Mouse (Mus musculus) heart, adult 11 months (tissue): ENCODE measurements around the gene Pipox.

Experiments
- DNase-seq: peaks from one replicate; pipeline ENCODE4 v3.0.0; 2022

The Pipox gene

DNA sequence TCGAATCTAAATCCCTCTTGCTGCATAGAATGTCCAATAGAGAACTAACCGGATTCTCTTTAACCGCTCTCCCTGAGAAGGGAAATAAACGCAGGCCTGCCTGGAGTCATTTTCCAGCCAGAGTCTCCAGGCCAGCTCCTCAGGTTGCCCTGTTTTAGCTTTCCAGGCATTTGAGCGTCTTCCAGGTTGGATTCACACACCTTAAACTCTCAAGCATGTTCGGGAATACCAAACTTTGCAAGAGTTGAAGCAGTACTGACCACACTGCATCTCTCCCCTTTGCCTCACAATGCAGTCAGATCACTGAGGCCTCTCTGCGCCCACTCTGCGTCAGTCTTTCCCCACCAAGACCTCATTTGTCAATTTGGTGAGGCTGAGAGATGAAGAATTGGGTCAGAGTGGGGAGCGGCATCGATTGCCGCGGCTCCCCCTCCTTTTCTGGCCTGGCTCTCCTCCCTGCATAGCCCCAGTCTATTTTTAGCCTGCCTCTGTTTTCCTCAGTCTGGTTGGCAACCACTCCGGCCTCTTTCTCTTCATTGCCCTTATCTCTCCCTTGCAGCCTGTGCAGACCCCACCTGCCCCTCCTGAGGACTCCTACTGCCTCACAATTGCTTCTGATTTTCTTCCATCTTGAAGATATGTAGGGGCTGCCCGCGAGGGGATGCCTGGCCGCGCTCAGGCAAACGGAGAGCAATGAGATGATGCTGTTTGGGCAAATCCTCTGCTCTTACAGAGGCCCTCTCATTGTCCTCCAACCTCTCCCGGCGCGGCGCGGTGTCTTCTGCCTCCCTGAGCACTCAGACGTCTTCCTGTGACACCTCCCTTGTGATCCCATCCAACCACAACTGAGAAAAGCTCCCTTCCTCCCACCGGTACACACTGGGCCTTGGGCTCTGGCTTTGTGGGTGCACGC is 17.8 kb downstream of the Pipox start:
- DNase-seq: peak; percentile 84

DNA sequence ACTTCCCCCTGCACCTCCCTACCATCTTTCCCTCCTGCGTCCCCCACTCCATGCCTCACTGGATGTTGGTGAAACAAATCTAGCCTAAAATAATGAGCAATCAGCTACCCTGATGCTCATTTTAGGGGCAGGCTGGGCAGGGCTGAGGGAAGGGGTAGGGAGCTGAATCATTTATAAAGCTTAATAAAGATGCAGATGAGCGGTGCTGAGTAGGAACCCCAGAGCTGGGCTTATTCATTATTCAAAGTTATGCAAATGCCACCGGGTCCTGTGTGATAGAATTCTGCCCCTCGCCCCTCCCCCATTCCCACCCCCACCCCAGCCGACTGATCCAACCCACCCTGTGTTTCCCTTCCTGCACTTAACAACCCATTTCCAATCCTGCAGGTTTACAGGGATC is 18.6 kb downstream of the Pipox start:
- DNase-seq: peak; percentile 75

DNA sequence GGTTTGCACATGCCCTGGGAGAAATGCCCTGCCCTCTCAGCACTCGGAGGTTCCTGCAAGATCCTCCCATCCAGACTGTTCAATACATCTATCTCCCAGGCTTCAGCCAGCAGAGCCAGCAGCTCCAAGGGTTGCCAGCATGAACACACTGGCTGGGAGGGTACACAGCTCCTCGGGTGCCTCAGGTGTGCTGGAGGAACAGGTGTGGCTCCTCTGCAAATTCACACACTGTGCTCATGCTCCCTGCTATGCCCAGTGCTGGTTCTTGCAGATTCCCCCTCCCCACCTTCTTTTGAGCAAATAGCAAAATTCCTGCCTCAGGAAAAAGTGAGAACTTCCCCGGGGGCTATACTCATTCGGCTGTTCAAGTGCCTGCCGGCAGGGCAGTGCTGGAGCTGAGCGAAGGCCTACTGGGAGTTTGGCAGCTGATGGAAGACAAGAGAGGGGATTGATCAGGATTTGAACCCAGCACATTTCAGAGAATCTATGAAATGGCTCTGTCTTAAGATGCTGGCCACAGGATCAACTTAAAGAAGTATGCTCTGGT is 19.1 kb downstream of the Pipox start:
- DNase-seq: no peak

DNA sequence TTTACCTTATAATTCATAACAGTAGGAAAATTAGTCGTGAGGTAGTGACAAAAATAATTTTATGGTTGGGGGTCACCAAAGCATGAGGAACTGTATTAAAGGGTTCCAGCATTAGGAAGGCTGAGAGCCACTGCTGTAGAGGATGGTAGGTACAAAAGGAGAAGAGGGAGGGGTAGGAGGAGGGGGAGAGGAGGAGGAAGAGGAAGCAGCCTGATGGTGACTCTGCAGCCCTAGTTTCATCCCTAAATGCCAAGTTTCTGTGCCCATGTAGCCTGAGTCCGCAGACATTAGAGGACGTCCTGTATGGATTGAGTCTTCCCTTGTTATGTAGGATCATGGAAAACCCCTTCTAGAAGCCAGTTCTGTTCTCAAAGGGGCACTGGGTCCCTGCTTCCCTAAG is 20.8 kb downstream of the Pipox start:
- no peak for DNase-seq

DNA sequence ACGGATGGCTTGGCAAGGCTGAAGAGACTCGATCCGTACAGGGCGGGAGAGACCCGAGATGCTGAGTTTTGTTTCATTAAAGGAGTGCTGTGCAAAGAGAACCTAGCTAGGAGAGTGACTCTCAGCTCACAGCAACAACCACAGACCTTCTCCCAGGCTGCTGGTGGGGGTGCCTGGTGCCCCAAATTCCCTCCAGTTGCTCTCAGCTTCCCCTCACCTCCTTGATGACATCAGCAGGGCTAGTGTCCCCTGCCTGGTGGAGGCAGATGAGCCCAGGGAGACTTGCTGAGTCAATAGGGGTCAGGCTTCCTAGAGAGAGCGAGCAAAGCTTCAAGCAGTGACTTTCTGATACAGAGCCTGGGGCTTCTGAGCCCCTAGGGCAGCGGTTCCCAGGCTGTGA is 21.2 kb downstream of the Pipox start:
- peak; percentile 86 for DNase-seq

DNA sequence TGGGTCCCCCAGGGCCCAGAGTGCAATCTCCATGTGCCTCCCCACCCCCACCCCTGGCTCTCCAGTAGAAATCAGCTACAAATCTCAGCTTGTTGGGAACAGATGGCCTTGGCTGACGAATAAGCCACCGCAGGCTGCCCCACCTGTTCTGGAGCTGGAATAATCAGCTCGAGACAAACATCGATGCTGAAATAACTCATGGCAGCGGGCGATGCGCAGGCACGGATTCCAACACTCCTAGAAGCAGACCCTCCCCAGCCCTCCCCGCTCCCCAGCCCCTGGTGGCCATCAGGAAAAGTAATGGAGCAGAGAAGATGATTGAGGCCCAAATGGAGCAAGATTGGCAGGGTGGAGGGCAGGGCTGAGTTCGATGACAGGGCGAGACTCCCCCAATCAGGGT is 21.7 kb downstream of the Pipox start:
- DNase-seq: peak; percentile 86

DNA sequence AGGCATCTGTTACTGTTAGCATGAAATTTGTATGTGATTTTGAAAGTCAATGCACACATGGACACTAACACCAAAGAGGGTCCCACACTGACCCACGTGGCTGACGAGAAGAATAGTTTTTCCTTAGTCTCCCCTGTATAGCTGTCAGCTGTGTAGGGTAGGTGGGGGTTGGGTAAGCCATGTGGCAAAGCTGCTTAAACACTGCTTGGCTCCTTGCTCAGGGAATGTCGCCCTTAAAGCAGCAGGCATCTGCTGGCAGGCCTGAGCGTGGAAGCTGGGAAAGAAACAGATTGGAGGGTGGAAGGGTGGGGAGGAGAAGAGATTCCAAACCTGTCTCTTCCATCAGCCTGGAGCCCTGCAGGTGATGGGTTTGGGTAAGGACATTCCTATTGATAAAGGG is 22.5 kb downstream of the Pipox start:
- DNase-seq: peak; percentile 86

DNA sequence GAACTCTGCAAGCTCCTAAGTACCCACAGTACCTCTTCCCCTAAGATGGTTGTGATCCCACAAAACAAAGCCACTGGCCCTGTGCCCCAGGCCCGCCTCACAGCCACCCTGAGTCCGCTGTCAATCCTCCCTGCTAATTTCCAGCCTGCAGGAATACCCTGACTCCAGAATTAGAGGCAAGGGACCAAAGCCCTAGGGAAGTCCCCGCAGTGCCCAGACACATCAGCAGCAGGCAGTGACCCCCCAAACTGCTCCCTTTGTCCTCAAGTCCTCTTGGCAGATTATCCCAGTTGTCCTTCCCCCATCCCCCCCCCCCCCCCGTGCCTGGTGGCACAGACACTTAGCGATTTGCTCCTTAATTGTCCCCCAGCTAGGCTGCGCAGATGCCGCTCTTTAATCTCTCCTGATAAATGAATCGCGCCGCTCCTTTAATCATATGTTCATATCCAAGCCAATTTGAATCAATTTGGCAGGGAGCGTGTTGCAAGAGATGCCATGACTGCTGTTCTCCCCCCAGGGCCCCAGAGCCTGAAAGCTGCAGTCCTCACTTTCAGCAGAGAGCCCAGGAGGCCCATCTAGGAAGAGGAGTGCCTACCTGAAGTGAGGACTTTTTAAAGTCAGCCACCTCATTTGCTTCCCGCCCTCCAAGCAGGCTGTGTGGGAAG is 26.3 kb downstream of the Pipox start:
- DNase-seq: peak; percentile 89

DNA sequence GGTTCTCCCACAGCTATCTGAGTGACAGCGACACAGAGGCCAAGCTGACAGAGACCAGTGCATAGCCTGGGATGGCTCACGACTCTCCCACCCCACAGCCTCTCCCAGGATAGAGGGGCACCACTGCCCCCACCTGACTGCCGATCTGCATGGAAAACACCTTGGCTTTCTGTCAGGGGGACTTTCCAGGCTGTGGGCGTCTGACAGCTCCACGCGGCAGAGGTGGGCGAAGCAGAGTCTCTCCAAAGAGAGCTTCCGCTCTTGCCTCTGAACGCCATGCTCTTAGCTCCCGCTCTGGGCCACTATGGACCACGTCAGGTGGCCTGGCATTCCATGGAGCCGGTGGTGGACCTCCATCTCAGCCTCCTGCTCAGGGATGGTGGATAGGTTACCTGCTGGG is 29.1 kb downstream of the Pipox start:
- DNase-seq: no peak

DNA sequence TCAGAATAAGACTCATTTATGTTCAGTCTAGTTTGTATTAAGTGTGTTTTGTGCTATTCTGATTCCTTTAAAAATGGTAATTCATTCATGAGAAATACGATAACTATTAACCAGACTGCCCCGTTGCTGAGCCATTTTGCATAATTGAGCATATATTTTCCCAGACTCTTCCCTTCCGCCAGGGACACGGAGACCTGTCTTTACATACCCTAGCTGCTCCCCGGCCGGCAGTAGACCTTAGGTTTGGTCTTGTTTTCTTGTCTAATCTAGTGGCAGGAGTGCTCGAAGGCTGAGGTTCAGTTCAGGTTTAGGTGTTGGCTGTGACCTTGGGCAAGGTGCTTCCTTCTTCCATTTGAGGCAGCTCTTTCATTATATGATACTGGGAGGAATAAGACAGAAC is 31.0 kb downstream of the Pipox start:
- no peak for DNase-seq

DNA sequence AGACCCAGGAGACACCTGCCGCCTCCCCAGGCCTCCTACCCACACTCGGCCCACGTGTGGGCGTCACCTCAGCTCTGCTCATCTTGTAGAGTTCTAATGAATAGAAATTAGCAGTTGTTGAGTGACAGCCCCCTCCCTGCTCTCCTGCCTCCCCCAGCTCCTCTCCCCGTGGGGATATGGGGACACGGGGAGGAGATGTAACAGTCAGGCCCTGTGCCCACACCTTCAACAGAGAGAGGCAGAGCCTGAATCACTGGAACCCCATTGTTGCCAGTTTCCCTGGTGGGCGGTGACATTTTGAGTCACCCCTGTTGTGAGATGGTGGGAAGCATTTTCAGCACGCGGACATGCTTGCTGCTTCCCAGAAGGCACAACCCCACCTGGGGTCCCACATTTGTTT is 32.9 kb downstream of the Pipox start:
- DNase-seq: no peak

DNA sequence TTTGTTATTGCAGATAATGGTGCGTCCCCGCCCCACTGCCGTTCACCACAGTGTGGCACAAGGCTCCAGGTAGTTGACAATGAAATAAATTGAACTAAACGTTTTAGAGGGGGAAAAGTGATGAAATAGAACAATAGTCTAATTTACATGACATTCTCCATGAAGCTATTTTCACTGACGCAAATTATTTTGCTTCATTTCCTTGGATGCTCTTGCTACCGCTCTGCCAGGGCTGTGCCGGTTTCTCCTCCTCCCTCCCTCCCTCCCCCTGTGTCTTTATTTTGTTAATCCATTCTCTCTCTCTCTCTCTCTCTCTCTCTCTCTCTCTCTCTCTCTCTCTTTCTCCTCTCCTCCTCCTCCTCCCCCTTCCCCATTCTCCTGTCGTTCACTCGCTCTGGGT is 35.3 kb downstream of the Pipox start:
- no peak for DNase-seq

DNA sequence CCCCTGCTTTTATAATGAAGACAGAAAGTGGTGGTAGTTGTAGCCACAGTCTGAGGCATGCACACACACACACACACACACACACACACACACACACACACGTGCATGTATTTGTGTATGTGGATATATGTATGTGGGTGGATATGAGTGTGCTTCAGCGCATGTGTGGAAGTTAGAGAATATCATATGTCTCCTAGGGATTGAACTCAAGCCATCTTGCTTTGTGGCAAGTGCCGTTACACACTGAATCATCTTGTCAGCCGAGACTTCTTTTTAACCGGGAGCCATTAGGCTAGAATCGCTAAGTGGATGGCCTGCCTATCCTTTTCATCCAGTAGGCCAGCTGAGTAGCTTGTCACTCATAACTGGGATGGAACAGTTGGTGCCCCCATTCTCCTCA is 36.8 kb downstream of the Pipox start:
- DNase-seq: no peak

DNA sequence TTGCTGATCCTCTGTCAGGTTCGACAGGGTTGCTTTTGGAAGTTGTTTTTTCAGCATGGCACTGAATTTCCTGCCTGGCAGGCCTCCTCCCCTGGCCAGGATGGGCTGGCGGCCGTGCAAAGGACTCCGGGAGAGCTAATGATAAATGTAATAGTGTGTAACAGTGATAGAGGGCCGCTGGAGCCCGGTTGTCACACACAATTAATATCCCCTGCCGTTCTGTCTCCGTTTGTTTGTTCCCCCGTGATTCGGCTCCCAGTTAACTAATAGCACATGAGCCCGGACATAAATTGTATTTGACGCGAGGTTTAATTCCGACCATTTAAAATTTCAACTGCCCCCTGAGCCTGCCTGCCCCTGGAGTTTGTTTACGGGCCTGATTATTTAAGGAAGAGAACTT is 38.5 kb downstream of the Pipox start:
- DNase-seq: no peak

DNA sequence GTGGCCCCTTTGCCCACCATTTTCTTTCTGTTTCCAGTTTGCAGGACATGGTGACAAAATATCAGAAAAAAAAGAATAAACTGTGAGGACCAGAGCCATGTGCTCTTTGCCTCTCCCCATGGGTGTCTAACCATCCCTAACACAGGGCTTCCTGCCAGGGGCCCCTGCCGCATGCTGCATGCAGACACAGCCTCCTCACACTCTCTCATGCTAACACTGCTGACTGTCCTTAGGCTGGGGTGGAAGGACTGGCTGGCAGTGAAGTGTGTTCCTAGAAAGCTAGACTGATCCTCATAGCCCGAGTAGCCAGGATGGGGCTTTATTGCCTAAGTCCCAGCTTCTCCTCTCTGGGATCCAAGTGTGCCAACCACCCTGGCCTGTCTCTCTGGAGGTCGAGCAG is 39.3 kb downstream of the Pipox start:
- peak; percentile 89 for DNase-seq

DNA sequence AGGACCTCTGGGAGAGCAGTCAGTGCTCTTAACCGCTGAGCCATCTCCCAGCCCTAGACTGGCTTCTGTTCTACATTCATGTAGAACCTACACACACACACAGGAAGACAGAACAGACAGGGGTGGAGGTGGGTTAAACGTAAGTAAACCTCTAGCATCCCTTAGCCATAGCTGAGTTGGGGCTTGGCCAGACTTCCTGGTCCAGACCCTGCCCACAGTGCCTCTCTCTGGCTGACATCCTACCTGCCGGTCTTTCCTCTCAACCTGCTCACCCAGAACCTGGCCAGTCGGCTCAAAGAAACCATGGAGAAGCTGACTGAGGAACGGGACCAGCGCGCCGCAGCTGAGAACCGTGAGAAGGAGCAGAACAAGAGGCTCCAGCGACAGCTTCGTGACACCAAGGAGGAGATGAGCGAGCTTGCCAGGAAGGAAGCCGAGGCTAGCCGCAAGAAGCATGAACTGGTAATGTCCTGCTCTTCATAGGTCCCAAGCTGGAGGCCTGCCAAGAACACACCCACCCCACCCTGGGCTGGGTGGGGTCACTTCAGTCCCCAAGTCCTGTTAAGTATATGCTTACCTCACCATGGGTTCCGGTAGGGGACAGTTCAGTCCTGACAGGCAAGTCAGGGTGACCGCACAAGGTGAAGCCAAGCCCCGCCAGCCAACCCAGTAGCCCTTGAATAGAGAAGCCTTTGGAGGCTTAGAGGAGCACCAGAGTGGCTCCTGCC is 40.8 kb downstream of the Pipox start:
- DNase-seq: peak; percentile 94

DNA sequence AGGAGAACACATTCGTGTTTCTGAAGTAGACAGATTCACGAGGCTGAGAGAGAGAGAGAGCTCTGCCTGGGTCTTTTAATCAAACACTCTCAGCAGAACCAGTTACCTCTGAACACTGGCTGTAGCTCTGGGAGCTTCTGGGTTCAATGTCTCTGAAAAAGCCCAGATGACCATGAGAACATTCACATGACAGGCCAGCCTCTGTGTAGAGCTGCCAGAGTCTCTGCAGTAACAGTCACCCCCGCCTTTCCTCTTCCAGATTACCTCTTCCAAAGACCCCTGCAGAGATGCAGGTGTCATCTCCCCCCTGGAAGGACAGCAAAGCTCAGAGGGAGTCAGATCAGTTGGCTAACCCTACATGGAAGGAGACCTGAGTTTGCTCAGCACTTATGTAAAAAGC is 41.7 kb downstream of the Pipox start:
- DNase-seq: no peak

DNA sequence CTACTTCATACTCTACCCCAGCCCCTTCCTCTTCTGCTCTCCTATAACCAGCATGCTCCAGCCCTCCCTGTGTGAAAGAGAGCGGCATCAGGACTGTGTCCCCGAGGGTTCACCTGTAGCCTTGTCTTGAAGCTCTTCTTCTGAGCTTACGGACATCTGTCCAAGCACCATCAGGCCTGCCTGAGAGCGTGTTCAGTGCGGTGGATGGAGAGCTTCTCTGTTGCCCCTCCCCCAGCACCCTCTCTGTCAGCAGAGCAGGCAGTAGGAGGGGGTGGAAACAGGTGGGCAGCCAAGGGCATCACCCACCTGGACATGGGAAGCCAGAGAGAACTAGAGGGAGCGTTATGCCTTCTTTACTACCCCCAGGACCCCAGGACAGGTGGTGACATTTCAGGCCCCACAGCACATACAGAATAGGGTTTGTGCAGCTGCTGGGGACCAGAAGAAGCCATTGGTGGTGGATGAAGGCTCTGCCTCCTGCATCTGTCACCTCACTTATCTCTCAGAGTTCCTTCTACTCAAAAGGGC is 42.3 kb downstream of the Pipox start:
- no peak for DNase-seq

DNA sequence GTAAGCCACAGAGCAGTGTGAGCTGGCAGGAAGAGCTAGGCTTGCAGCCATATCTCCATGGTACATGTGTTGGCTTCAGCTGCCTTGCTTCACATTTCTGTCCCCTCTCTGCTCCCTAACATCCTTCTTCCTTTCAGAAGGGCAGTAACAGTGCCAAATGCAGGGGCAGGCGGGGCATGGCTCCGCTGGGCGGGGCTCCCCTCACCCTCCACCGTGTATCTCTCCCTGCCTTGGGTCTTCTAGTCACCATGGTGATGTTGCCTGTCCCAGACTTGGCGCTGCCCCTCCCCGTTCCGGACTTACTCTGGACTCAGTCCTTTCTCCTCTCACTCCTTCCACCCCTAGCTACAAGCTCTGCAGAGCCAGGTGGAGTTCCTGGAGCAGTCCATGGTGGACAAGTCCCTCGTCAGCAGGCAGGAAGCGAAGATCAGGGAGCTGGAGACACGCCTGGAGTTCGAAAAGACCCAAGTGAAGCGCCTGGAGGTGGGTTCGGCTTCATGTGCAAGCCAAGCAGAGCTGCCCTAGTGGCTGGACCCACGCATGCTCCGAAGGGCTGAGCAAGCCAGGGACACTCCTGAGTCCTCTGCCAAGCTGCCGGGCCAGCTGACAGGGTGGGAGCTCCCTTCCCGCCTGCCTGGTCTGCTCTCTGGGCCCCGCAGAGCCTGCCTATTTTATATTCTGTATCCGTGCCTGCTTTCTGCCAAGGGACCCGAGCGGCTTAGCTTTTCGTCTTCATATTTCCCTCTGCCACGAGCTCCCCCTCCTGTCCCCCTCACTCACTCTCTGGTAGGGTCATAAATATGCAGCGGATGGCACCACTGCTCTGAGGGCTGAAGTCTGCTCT is 43.3 kb downstream of the Pipox start:
- peak; percentile 97 for DNase-seq

DNA sequence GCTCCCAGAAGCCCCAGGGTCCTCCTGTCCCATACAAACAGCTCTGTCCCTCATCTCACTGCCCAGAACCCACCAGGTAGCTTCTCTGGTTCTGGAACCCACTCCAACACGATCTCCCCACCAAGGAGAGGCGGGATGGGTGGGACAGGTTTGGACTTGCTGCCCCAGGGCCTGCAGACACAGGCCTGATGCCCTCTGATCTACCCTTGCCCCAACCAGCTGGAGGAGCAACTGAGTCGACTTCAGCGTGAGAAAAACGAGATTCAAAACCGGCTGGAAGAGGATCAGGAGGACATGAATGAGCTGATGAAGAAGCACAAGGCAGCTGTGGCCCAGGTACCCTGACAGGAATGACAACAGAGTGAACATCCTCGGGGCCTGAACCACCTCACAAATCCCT is 44.7 kb downstream of the Pipox start:
- DNase-seq: no peak

DNA sequence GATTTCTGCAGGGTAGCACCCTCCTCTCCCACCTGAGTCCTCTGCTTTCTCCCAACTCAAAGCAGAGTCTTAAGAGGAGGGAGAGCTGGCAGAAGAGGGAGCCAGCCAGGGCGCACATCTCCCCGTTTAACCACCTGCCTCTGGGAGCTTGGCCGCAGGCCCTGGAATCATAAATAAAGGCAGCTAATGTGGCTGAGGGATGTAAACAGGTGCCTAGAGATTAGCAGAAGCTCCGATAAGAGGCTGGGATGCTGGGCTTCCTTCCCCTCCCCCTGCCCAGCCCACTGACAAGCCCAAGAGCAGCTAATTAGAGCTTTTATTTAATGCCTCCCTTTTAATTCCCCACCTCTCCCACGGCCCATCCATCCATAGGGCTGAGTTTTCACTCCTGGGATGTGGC is 45.8 kb downstream of the Pipox start:
- DNase-seq: no peak

DNA sequence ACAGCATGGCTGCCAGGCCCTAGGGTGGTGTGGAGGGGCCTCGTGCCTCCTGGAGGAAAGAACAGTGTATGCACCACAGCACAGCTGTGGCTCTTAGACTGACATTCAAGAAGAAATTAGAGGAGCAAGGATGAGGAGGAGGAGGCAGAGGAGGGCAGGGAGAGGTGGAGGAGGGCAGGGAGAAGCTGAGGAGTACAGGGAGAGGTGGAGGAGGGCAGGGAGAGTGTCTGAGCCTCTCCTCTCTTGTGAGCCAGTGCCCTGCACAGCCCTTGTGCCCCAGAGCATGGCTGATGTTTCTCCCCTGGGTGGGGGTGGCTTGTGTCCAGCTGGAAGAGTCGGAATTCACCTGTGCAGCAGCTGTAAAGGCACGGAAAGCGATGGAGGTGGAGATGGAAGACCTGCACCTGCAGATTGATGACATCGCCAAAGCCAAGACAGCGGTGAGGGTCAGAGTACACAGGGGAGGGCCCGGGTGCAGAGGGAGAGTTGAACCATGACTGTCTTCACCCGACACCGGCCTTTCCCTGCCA is 46.2 kb downstream of the Pipox start:
- no peak for DNase-seq
